Mouse (Mus musculus) 3134 (cell line): ENCODE data around the gene Psen2.

Experiments used
- DNase-seq: peaks from one replicate; pipeline ENCODE4 v3.0.0-alpha.2; 2011; ENCODE audit warnings: low spot score; ENCODE audit not compliant: insufficient read length; ENCODE audit errors: extremely low read depth

The Psen2 gene

DNA sequence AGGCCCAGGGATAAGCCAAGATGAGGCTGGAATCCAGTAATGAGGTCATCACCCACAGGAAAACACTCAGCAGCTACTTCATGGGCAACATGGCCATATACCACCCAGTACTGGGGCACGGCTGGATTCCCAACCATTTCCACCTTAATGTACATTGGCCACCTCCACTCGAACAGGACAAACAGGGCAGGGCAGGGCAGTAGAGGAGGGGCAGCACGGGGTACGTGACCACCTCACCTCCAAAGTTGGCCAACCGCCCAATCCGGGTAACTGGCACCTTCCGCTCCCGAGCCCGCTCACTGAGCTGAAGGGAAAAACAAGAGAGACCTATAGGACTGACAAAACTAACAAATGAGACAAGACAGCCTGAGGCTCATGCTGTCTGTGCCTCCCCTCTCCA lies 84.9 kb downstream of the Psen2 start:
- no peak for DNase-seq
